Mouse (Mus musculus): ENCODE data around the gene Kif16b.
A peak's percentile ranks its signal among the peaks of the same experiment; 100 is the strongest.
"Not testable (repeated sequence)": the region's sequence is repeated elsewhere in the genome, so short reads cannot be mapped to it uniquely, and the experiment has no call there.

Kif16b gene

GRCm38 (mm10) chr2:142589403-142590283, 311.7 kb downstream of the Kif16b start:
- DNase-seq, result peak in 1 of 2 experiments; percentile 33

DNA sequence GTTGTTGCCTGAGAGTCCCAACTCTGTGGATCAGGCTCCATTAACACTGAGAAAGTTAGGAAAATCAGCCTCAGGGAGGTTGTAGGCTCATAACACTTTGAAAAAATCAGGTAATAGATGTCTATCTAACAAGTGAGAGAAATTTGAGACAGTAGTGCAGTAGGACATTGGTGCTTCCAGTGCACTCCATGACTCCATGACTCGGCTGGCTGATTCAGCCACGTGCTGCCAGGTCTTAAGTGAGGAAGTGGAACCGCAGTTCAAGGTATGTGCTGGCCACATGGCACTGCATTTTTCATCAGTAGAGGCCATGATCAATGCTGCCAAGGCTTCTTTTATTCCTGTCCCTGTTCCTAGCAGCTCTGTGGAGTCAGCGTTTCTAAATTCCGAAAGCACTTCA, 315.5 kb downstream of the Kif16b start:
- DNase-seq, result no peak

DNA sequence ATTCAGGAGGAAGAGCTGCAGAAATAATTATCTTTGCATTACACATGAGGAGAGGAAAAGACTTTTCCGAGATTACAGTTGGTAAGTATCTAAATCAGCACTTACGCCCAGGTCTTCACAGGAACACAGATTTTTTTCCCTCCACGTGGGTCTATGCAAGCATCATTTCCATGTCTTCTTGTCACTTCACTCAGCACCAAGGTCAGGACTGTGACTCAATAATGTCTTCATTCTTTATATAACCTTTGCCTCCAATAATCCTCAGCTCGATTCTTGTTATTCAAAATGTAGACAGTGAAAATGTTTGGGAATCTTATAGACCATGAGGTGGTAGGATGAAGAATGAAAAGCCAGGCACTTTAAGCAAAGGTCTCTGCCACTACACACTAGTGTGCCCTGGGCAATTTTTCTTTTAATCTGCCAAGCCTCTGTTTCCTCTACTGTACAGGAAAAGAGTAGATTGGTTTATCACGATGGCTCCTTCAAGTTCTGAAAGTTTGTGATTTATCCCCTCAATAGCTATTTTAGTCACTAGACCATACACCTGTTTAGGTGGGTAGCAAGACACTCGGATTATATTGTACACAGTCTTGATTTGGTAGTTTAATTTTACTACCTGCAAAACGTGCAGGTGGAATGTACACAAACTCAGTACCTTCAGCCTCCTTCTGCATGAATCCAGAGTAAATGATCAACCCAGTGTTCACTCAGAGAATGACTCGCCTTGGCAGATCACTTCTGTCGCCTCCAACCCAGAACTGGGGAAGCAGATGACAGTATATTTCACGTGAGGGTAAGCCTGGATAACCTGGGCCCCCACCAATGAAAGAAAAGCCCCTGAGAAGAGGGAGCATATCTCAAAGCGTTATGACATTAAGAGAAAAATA, 316.2 kb downstream of the Kif16b start:
- DNase-seq, result no peak

GRCm38 (mm10) chr2:142580449-142580848, 320.9 kb downstream of the Kif16b start:
- DNase-seq, result no peak

- not testable (repeated sequence) for DNase-seq
Measured at GRCm38 (mm10) chr2:142577414-142577813, 323.9 kb downstream of the Kif16b start.

DNA sequence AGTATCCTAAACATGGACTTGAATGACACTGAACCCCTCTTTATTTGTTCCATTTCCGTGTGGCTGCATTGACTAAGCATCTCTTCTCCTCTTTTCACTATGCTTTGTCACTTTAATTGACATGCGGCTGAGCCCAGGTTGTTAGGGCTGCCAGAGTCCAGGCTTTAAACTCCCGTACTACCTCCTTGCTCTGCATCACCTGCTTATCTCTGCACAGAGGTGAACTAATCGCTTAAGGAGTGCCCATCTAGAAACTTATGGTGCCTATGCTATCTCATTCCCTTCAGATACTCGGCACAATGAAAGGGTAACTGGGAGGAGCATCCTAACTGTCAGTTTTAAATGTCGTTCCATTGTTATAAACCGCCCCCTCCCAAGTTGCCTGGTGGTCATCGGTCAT, 331.6 kb downstream of the Kif16b start:
- no peak for DNase-seq

All from cerebellum, postnatal 14 days (tissue).